Mouse (Mus musculus): Measurements from ENCODE around the gene Cfap97d2.

The Cfap97d2 gene

GRCm38 (mm10) chr8:13687101-13687717, 18.5 kb upstream of the Cfap97d2 start:
- DNase-seq (ENCODE audit: extremely low spot score, low read depth, low spot score): no peak

DNA sequence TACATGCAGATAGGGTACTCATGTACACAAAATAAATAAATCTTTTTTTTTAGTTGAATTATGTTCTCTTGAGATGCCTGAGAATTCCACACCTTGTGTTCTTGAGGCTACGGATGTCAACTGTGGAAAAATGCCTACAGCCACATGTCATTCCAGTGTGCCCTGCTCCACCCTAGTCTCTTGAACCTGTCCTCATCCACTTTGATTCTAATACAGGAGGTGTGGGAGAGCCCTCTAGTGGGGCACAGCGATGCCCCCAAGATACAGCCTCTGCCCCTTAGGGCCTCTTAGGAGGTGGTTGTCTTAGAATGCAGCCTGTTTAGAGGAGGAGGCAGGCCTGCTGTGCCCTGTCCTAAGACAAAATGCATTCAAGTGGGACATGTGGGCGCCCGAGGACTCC, 17.7 kb upstream of the Cfap97d2 start:
- no peak for DNase-seq (ENCODE audit: extremely low spot score, low read depth, low spot score)

GRCm38 (mm10) chr8:13688461-13688860, 17.2 kb upstream of the Cfap97d2 start:
- no peak for DNase-seq (ENCODE audit: extremely low spot score, low read depth, low spot score)

GRCm38 (mm10) chr8:13689331-13689730, 16.4 kb upstream of the Cfap97d2 start:
- DNase-seq (ENCODE audit: extremely low spot score, low read depth, low spot score): no peak

DNA sequence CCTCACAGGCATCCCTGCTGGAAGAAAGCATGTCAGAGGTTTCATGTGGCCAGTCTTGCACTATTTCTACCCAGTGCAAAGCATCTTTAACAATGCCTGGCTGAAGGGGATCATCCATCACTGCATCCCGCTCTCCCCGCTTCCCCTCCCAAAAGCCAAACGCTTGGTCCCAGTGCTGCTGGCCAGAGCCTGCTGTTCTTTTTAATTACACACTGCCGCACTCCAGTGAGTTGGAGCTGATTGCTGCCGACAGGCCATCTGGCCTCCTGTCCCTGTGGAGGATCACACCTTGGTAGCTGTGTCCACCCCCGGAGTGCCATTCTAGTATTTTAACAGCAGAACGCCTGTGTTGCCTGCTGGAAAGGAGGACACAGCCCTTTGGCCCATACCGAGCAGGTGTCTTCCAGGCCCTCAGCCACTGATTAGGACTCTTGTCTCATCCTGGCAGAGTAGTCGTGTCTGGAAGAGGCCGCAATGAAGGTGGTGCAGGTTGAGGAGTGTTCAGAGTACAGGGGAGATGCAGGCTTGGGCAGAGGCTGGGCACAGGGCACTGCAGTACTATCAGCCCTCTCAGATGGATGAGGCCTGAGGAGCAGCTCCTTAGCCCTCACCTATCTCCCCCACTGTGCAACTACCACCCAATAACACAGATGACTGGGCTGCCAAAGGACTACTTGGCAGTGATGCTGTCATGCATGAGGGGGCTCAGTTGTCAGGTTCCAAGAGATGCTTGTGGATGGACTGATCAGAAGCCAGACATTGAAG, 13.2 kb upstream of the Cfap97d2 start:
- DNase-seq (ENCODE audit: extremely low spot score, low read depth, low spot score): no peak

DNA sequence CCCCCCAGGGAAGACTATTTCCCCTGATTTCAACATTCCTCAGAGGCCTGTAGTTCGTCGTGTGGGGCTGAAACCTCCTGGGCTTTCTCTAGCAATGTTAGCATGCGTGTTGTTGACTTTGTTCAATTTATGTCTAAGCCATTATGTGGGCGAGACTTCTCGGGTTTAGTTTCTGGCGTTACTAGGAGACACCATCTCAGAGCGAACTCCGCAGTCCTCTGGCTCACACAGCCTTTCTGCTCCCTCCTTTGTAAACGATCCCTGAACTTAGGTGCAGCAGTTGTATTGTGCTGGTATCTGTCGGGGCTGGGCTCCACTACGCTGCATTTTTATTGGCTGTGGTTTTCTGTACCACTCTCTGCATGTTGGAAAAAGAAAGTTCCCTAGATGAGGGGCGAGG, 11.0 kb upstream of the Cfap97d2 start:
- DNase-seq (ENCODE audit: extremely low spot score, low read depth, low spot score): no peak

DNA sequence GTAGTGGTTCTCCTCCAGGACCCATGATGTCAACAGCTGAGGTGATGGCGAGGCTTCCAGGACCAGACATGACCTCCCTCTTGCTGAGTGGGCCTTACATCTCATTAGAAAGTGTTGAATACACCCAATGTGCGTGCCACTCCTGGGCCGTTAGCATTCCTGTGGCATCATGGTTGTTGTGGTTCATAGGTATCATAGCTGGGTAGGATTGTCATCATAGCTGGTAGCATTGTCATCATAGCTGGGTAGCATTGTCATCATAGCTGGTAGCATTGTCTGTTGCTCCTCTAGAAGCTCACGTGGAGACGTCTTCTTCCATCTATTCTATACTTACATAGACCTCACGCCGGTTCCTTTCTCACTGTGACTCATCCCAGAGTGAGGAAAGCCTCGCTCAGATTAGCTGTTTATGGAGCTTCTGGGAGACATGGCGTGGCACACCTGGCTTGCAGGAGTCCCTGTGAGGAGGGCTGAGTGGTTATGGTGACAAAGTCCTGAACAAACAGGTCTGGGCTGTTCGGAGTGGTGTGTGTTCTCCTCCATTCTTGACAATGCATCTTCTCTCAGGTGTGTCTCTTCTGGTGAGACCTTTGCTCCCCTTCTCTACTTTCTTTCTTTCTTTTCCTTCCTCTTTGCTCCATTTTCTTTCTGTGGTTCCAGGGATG, 10.4 kb upstream of the Cfap97d2 start:
- no peak for DNase-seq (ENCODE audit: extremely low spot score, low read depth, low spot score)

- DNase-seq (ENCODE audit: extremely low spot score, low read depth, low spot score): no peak
Observed at GRCm38 (mm10) chr8:13696157-13696556, 9.5 kb upstream of the Cfap97d2 start.

- DNase-seq (ENCODE audit: extremely low spot score, low read depth, low spot score): no peak
Observed at GRCm38 (mm10) chr8:13697196-13697595, 8.5 kb upstream of the Cfap97d2 start.

- DNase-seq (ENCODE audit: extremely low spot score, low read depth, low spot score): no peak
Observed at GRCm38 (mm10) chr8:13697681-13698080, 8.0 kb upstream of the Cfap97d2 start.

- no peak for DNase-seq (ENCODE audit: extremely low spot score, low read depth, low spot score)
Observed at GRCm38 (mm10) chr8:13698281-13698680, 7.4 kb upstream of the Cfap97d2 start.

GRCm38 (mm10) chr8:13699323-13699949, 6.3 kb upstream of the Cfap97d2 start:
- DNase-seq (ENCODE audit: extremely low spot score, low read depth, low spot score): no peak

DNA sequence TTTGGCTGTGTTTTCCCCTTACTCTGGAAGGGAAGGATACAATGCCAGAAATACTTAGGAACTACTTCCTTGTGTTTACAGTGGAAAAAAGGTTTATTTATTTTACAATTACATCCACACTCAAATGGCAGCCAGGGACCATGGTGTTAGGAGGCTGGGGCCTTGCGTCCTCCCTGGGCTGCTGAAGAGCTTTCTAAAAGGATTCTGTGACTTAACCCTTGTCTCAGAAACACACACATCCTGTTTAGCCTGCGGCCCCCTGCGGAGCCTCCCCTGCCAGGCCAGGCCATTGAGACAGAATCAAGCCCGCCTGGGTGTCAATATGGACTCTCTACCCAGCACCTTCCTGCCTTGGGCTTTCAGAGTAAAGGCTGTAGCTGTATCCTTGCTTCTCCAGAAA, 2.9 kb upstream of the Cfap97d2 start:
- DNase-seq (ENCODE audit: extremely low spot score, low read depth, low spot score): no peak

DNA sequence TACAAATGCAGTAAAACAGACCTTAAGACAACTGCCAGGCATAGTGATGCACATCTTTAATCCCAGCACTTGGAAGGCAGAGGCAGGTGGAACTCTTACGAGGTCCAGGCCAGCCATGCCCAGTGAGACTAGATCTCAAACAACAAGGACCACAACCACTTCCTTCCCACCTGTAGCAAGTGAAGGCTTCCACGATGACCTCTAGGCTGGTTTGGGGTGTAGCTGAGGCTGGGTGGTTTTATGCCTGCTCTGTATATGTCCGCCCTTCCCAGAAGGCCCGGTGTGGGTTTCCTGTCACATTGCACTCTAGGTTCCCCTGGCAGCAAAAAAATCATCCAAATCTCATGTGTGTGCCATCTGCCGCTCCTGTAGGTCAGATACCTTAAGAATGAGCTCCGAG, 1.9 kb upstream of the Cfap97d2 start:
- no peak for DNase-seq (ENCODE audit: extremely low spot score, low read depth, low spot score)

GRCm38 (mm10) chr8:13704301-13704700, 1.4 kb upstream of the Cfap97d2 start:
- no peak for DNase-seq (ENCODE audit: extremely low spot score, low read depth, low spot score)

DNA sequence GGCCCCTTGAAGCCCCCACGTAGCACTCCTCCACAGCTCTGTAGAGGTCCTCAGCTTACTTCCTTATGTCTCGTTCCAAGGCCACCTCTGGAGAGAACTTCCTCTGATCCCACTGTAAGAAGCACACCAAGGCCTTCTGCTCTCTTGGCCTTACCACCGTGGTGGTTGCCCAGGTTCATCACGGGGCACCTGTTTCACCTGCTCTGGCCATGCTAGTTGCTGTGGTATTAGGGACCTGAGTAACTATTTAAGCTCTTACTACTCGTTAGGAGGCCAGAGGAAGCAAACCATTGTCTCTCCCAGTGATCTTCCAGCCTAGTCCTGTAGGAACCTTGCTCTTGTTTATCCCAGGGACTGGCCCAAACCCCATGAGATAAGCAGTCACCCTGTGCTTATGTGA, 1.2 kb downstream of the Cfap97d2 start:
- no peak for DNase-seq (ENCODE audit: extremely low spot score, low read depth, low spot score)

GRCm38 (mm10) chr8:13708514-13708913, 2.8 kb downstream of the Cfap97d2 start:
- no peak for DNase-seq (ENCODE audit: extremely low spot score, low read depth, low spot score)

DNA sequence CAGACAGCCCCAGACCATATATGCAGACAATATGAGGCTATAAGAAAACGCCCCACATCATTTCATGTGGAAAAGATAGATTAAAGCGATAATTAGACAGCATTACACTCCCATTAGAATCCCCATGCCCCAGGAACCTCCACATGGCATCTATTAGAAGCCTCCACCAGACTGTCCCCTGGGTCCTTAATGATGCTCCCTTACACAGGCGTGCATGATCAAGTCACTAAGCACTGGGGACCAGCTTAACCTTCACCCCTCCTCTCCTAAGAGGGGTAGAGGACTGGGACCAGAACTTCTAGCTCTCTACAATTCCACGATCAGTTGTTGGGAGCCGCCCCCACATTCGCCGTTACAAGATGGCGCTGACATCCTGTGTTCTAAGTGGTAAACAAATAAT, 13.3 kb downstream of the Cfap97d2 start:
- DNase-seq (ENCODE audit: extremely low spot score, low read depth, low spot score): no peak

- no peak for DNase-seq (ENCODE audit: extremely low spot score, low read depth, low spot score)
Observed at GRCm38 (mm10) chr8:13725722-13726121, 20.0 kb downstream of the Cfap97d2 start.

DNA sequence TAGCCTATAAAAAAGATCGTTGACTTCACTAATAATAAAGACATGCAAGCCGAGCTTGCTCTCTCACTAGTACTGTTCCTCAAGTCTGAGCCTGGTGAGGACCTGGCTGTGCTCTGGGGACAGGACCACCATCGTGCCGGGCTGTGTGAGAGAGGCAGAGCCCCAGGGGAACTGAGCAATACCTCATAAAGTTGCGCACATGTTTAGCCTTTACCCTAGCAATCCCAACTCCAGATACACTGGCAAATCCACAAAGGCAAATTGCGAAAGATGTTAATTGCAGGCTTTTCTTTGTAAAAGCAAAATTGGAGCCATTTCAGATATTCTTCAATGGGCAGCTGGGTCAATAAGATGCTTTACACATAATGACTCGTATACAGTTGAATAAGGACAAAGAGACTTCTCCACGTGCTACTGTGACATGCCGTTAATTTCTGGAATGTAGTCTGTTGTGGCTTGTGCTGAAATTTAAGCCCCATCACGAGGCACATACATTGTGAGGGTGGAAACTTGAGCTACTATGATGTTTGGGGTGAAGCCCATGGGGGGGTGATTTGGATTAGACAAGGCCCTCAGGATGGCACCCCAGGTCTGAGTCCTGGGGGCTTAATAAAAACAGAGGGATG, 21.9 kb downstream of the Cfap97d2 start:
- no peak for DNase-seq (ENCODE audit: extremely low spot score, low read depth, low spot score)

GRCm38 (mm10) chr8:13740323-13740770, 34.7 kb downstream of the Cfap97d2 start:
- no peak for DNase-seq (ENCODE audit: extremely low spot score, low read depth, low spot score)

Measured in hindlimb bud, embryonic 11.5 days (tissue).